Mouse (Mus musculus): Measurements from ENCODE around the gene B3gnt9.
A peak's percentile ranks its signal among the peaks of the same experiment; 100 is the strongest.

- TF ChIP-seq CTCF (IDR thresholded peaks at IDR 0.05; ENCODE audit: control insufficient read depth, insufficient read depth, low read length): peak; percentile 6; the same call in 1 of the 2 replicates
- TF ChIP-seq POLR2A (IDR thresholded peaks at IDR 0.05; ENCODE audit: borderline replicate concordance, control insufficient read depth, low read depth, low read length): peak; percentile 61; the same call in 1 of the 2 replicates
Observed at GRCm38 (mm10) chr8:105264024-105264982, 9.3 kb upstream of the B3gnt9 start, which contains the start of the genes Tradd and Fbxl8.

Data from bone marrow, adult 2 months (tissue).